In the genomic region with DNA sequence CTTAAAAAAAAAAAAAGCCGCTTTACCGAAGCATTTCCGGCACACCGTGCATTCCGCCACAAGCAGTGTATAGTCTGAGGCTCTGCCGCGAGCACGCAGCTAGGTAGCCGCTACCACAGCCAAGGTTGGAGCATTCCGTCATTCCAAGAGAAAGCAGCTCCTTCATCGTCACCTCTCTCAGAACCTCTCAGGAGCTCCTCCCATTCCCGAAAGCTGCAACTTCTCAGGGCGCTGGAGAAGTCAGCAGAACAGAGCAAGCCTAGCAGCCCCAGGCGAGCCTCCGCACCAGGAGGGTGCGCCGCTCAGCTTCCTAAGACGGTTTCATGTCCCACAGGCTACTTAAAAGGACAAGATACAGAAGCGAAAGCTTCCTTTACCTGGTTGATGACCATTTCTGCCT, we compare ENCODE assay signal across 9 mouse cellular contexts. TPM values are rescaled to one million over a fixed set of nuclear protein-coding genes. Genes with fewer than 3 reads are reported as not detected.
DNase-seq lines count a peak whose midpoint lies in the region; ATAC-seq and TF ChIP-seq lines count a peak whose summit lies in the region.
"Had no signal": no experiment of that assay in that cellular context is flagged by ENCODE, and none has a peak within 500 bp of the region (broad histone marks: within the 10 kb centered on the region; RNA-seq: fewer than 3 reads in every experiment).

No protein-coding gene starts in this region.

- H3K36me3 ChIP-seq in forebrain, embryonic 11.5 days (ENCODE audit: control insufficient read depth, insufficient read depth, low read length), result no peaks in the 10 kb centered on the region
- no peaks in the 10 kb centered on the region for H3K36me3 ChIP-seq in forebrain, embryonic 15.5 days
- H3K36me3 ChIP-seq in E14TG2a.4 (ENCODE audit: insufficient read depth, low read length), result no peaks in the 10 kb centered on the region
- no peaks in the 10 kb centered on the region for H3K36me3 ChIP-seq in heart, postnatal 0 days (replicated peaks; ENCODE audit: control insufficient read depth, insufficient read depth, low read length)
- no peaks in the 10 kb centered on the region for H3K36me3 ChIP-seq in lung, postnatal 0 days (ENCODE audit: insufficient read depth, low read length)
- no peaks in the 10 kb centered on the region for H3K36me3 ChIP-seq in midbrain, embryonic 16.5 days (ENCODE audit: control insufficient read depth, insufficient read depth, low read length)
- H3K36me3 ChIP-seq in hindbrain, embryonic 12.5 days, result no peaks in the 10 kb centered on the region

- 0 out of 2 replicates have a peak overlapping the region, but pooled peaks have one; percentile 5 for H3K4me2 ChIP-seq in forebrain, embryonic 11.5 days (ENCODE audit: low read depth, low read length, severe bottlenecking)
- H3K4me2 ChIP-seq in forebrain, embryonic 15.5 days (replicated peaks), result no peak overlapping the region
- peak overlapping the region; percentile 52 for H3K4me2 ChIP-seq in heart, postnatal 0 days (ENCODE audit: low read depth, low read length)
- H3K4me2 ChIP-seq in lung, postnatal 0 days (replicated peaks; ENCODE audit: low read depth, low read length), result peak overlapping the region; percentile 36
- H3K4me2 ChIP-seq in midbrain, embryonic 16.5 days (ENCODE audit: low read length), result no peak overlapping the region
- H3K4me2 ChIP-seq in hindbrain, embryonic 12.5 days (replicated peaks), result no peak overlapping the region

- no peaks in the 10 kb centered on the region for H3K4me1 ChIP-seq in forebrain, embryonic 11.5 days (replicated peaks; ENCODE audit: control insufficient read depth, insufficient read depth, low read length)
- H3K4me1 ChIP-seq in forebrain, embryonic 15.5 days, result no peaks in the 10 kb centered on the region
- H3K4me1 ChIP-seq in E14TG2a.4 (replicated peaks; ENCODE audit: low read depth, low read length), result peaks cover 6% of the 10 kb centered on the region
- H3K4me1 ChIP-seq in heart, postnatal 0 days (ENCODE audit: control insufficient read depth, insufficient read depth), result no peaks in the 10 kb centered on the region
- H3K4me1 ChIP-seq in lung, postnatal 0 days (ENCODE audit: insufficient read depth, low read depth, low read length), result no peaks in the 10 kb centered on the region
- H3K4me1 ChIP-seq in midbrain, embryonic 16.5 days (ENCODE audit: control insufficient read depth, insufficient read depth, low read length), result no peaks in the 10 kb centered on the region
- no peaks in the 10 kb centered on the region for H3K4me1 ChIP-seq in hindbrain, embryonic 12.5 days

- H3K27me3 ChIP-seq in forebrain, embryonic 11.5 days (ENCODE audit: control insufficient read depth, insufficient read depth, low read length), result no peaks in the 10 kb centered on the region
- no peaks in the 10 kb centered on the region for H3K27me3 ChIP-seq in forebrain, embryonic 15.5 days
- peaks cover 15% of the 10 kb centered on the region for H3K27me3 ChIP-seq in E14TG2a.4 (ENCODE audit: insufficient read depth, low read length)
- no peaks in the 10 kb centered on the region for H3K27me3 ChIP-seq in heart, postnatal 0 days (ENCODE audit: control insufficient read depth, insufficient read depth, low read length)
- H3K27me3 ChIP-seq in lung, postnatal 0 days (replicated peaks; ENCODE audit: insufficient read depth, low read length), result no peaks in the 10 kb centered on the region
- H3K27me3 ChIP-seq in midbrain, embryonic 16.5 days (ENCODE audit: control insufficient read depth, insufficient read depth, low read depth, low read length), result no peaks in the 10 kb centered on the region
- no peaks in the 10 kb centered on the region for H3K27me3 ChIP-seq in hindbrain, embryonic 12.5 days

- H3K9me3 ChIP-seq in forebrain, embryonic 11.5 days (ENCODE audit: control insufficient read depth, low read length), result no peaks in the 10 kb centered on the region
- H3K9me3 ChIP-seq in forebrain, embryonic 15.5 days, result no peaks in the 10 kb centered on the region
- H3K9me3 ChIP-seq in E14TG2a.4 (ENCODE audit: low read length), result no peaks in the 10 kb centered on the region
- no peaks in the 10 kb centered on the region for H3K9me3 ChIP-seq in heart, postnatal 0 days (replicated peaks; ENCODE audit: control insufficient read depth, low read length)
- no peaks in the 10 kb centered on the region for H3K9me3 ChIP-seq in lung, postnatal 0 days (ENCODE audit: low read length)
- H3K9me3 ChIP-seq in midbrain, embryonic 16.5 days (replicated peaks; ENCODE audit: control insufficient read depth, low read length, poor library complexity, severe bottlenecking), result no peaks in the 10 kb centered on the region
- H3K9me3 ChIP-seq in hindbrain, embryonic 12.5 days (replicated peaks), result no peaks in the 10 kb centered on the region

- no peak overlapping the region for H3K9ac ChIP-seq in forebrain, embryonic 11.5 days (ENCODE audit: low read length)
- no peak overlapping the region for H3K9ac ChIP-seq in forebrain, embryonic 15.5 days (replicated peaks)
- H3K9ac ChIP-seq in heart, postnatal 0 days (replicated peaks; ENCODE audit: low read depth, low read length), result no peak overlapping the region
- H3K9ac ChIP-seq in lung, postnatal 0 days (replicated peaks; ENCODE audit: low read depth), result no peak overlapping the region
- H3K9ac ChIP-seq in midbrain, embryonic 16.5 days (ENCODE audit: low read depth, low read length), result no peak overlapping the region
- no peak overlapping the region for H3K9ac ChIP-seq in hindbrain, embryonic 12.5 days

- DNase-seq in forebrain, embryonic 11.5 days (ENCODE audit: low spot score), result no peak
- peak; percentile 5 for DNase-seq in heart, postnatal 0 days (ENCODE audit: low spot score)
- DNase-seq in lung, postnatal 0 days (ENCODE audit: low spot score), result peak; percentile 63
- no peak for DNase-seq in cerebellum, adult 9-11 months

- TF ChIP-seq EP300 in heart, postnatal 0 days (IDR thresholded peaks at IDR 0.05; ENCODE audit: low read depth), result no peak
- TF ChIP-seq EP300 in lung, postnatal 0 days (IDR thresholded peaks at IDR 0.05), result no peak

- WGBS in forebrain, embryonic 11.5 days, result 75% methylated on average over 19 of the region's 19 CpGs
- WGBS in forebrain, embryonic 15.5 days, result 83% methylated on average over 19 of the region's 19 CpGs
- WGBS in heart, postnatal 0 days, result 38% methylated on average over 19 of the region's 19 CpGs
- 48% methylated on average over 19 of the region's 19 CpGs for WGBS in lung, postnatal 0 days
- WGBS in midbrain, embryonic 16.5 days, result 76% methylated on average over 19 of the region's 19 CpGs
- WGBS in hindbrain, embryonic 12.5 days, result 76% methylated on average over 19 of the region's 19 CpGs

- no peak overlapping the region for H3K4me3 ChIP-seq in forebrain, embryonic 11.5 days (ENCODE audit: low read depth, low read length)
- H3K4me3 ChIP-seq in forebrain, embryonic 15.5 days, result no peak overlapping the region
- peak overlapping the region; percentile 57 for H3K4me3 ChIP-seq in E14TG2a.4 (replicated peaks; ENCODE audit: low read length)
- peak overlapping the region; percentile 37 for H3K4me3 ChIP-seq in heart, postnatal 0 days (ENCODE audit: low read depth, low read length)
- no peak overlapping the region for H3K4me3 ChIP-seq in lung, postnatal 0 days (ENCODE audit: low read depth, low read length)
- no peak overlapping the region for H3K4me3 ChIP-seq in midbrain, embryonic 16.5 days (ENCODE audit: low read depth, low read length)
- no peak overlapping the region for H3K4me3 ChIP-seq in hindbrain, embryonic 12.5 days
- H3K4me3 ChIP-seq: layer of hippocampus, adult 2 months had no signal

- ATAC-seq in forebrain, embryonic 11.5 days (replicated peaks; ENCODE audit: low FRiP score), result no peak
- ATAC-seq in forebrain, embryonic 15.5 days (replicated peaks), result no peak
- ATAC-seq in heart, postnatal 0 days (ENCODE audit: insufficient read depth, low read depth), result no peak
- ATAC-seq in lung, postnatal 0 days, result peak; percentile 84
- no peak for ATAC-seq in midbrain, embryonic 16.5 days
- ATAC-seq in hindbrain, embryonic 12.5 days (ENCODE audit: low FRiP score), result no peak

- H3K27ac ChIP-seq in forebrain, embryonic 11.5 days (ENCODE audit: low read depth, low read length), result no peak overlapping the region
- H3K27ac ChIP-seq in forebrain, embryonic 15.5 days (replicated peaks), result no peak overlapping the region
- no peak overlapping the region for H3K27ac ChIP-seq in heart, postnatal 0 days (ENCODE audit: low read depth)
- H3K27ac ChIP-seq in lung, postnatal 0 days (ENCODE audit: low read length), result no peak overlapping the region
- H3K27ac ChIP-seq in midbrain, embryonic 16.5 days (ENCODE audit: low read length), result no peak overlapping the region
- no peak overlapping the region for H3K27ac ChIP-seq in hindbrain, embryonic 12.5 days
- H3K27ac ChIP-seq: layer of hippocampus, adult 2 months had no signal

- no peak for TF ChIP-seq CTCF in E14TG2a.4 (conservative IDR thresholded peaks at IDR 0.05; ENCODE audit: low read length)
- TF ChIP-seq CTCF in heart, postnatal 0 days (IDR thresholded peaks at IDR 0.05; ENCODE audit: low read depth), result no peak
- no peak for TF ChIP-seq CTCF in lung, postnatal 0 days (IDR thresholded peaks at IDR 0.05)

RNA-seq across cellular contexts. Expression of a gene that starts 24.1 kb away (rescaled TPM):
- 313 and 346 TPM in 2 replicates for polyA plus RNA-seq in forebrain, embryonic 11.5 days (2014; fragmentation: Nextera tagmentation; extraction: Ambion mirVana)
- polyA plus RNA-seq in forebrain, embryonic 15.5 days (2015; fragmentation: Nextera tagmentation; extraction: Ambion mirVana), result 183 and 185 TPM in 2 replicates
- 61.9 and 62.1 TPM in 2 replicates for total RNA-seq in heart, postnatal 0 days (2014; rRNA removed; ENCODE audit: low replicate concordance)
- polyA plus RNA-seq in heart, postnatal 0 days (2015; fragmentation: Nextera tagmentation; extraction: Ambion mirVana), result 151 and 175 TPM in 2 replicates
- polyA plus RNA-seq in lung, postnatal 0 days (2015; fragmentation: Nextera tagmentation; extraction: Ambion mirVana), result 166 and 171 TPM in 2 replicates
- 156 and 157 TPM in 2 replicates for polyA plus RNA-seq in midbrain, embryonic 16.5 days (2015; fragmentation: Nextera tagmentation; extraction: Ambion mirVana)
- 249 and 263 TPM in 2 replicates for polyA plus RNA-seq in hindbrain, embryonic 12.5 days (2016; fragmentation: Nextera tagmentation; extraction: Ambion mirVana)

Comparison
In these comparisons a context has a peak if more than half of its experiments do, and no peak if none do; other contexts are left out.
1. H3K4me2 ChIP-seq: peak in forebrain, embryonic 11.5 days (single experiment), heart, postnatal 0 days (single experiment) and lung, postnatal 0 days (single experiment); none in forebrain, embryonic 15.5 days (single experiment), midbrain, embryonic 16.5 days (single experiment) and hindbrain, embryonic 12.5 days (single experiment).
2. DNase-seq: peak in heart, postnatal 0 days (single experiment) and lung, postnatal 0 days (single experiment); none in forebrain, embryonic 11.5 days (single experiment) and cerebellum, adult 9-11 months (single experiment).
3. H3K4me3 ChIP-seq: peak in E14TG2a.4 (single experiment) and heart, postnatal 0 days (single experiment); none in forebrain, embryonic 11.5 days (single experiment), forebrain, embryonic 15.5 days (single experiment), lung, postnatal 0 days (single experiment), midbrain, embryonic 16.5 days (single experiment) and hindbrain, embryonic 12.5 days (single experiment).